Mouse (Mus musculus) effector memory CD4-positive, alpha-beta T cell, adult 5 months (primary cell): ENCODE results near the gene Plscr4. TPM values are rescaled to one million over a fixed set of nuclear protein-coding genes. Genes with fewer than 3 reads are reported as not detected.

ENCODE experiments used
- polyA plus RNA-seq: library from polyadenylated mRNA; unstranded; fragments of 100-300 nt; shearing (Covaris generic); gene quantifications from one replicate; pipeline ENCODE4 v1.2.1, GENCODE M21; 2017

Plscr4 gene
- polyA plus RNA-seq: 0.56 TPM

DNA sequence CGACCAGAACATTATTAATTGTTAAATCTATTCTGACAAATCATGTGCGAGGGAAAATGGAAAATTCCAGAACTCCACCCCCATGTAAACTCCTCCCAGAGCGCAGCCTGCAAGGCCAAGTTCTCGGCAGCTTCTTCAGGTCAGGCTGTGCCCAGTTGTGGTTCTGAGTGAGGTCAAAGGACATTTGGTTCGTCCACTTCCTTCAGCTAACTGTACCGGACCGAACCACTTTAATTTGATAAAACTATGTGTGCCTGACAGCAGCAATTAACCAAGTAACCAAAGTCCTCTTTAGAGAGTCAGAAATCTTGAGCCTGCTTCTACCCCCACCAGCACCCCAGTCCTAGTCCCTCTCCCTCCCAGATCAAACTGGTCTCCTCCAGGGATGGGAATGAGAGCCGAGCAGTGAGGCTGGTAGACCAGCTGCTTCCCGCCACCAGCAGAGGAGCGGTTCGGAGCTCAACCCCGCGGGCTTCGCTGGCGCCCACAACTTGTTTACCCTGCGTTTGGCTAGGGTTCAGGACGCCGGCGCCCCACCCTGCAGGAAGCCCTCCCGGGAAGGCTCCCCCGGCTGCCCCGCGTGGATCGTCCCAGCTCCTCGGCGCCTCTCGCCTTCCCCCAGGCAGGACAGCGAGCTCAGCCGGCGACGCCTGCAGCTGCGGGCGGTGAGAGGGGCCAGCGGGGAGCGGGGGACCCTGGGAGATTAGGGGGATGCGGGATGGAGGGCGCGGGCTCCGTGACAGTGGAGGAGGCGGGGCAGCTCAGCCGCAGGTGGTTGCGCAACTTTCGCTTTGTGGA, at the start of gene Plscr4:
TSS of gene Plscr4 (plus strand) at position 113 of the 798 bp plus-strand sequence.

Other genes starting within 250 kb of the Plscr4 start
- gene Plscr1, start 207.6 kb upstream of the Plscr4 start, polyA plus RNA-seq: 80.2 TPM
- gene Plscr2, start 181.8 kb upstream of the Plscr4 start, polyA plus RNA-seq: not detected
- not detected for gene 1700057G04Rik, start 148.0 kb upstream of the Plscr4 start, polyA plus RNA-seq
- 1.4 TPM for gene Plod2, start 84.8 kb downstream of the Plscr4 start, polyA plus RNA-seq